Mouse (Mus musculus) right cerebral cortex, postnatal 4 days (tissue): ENCODE data around the gene Slc7a11.

ENCODE experiments used
- DNase-seq: peaks from one replicate; pipeline ENCODE4 v3.0.0-alpha.2; 2022

Slc7a11 gene

GRCm38 (mm10) chr3:49960581-49960980 is 482.8 kb downstream of the Slc7a11 start:
- DNase-seq = no peak

- DNase-seq = no peak
Measured at GRCm38 (mm10) chr3:49946845-49947244, 496.6 kb downstream of the Slc7a11 start.

GRCm38 (mm10) chr3:49944783-49945182 is 498.6 kb downstream of the Slc7a11 start:
- DNase-seq = peak; percentile 4

- DNase-seq = no peak
Measured at GRCm38 (mm10) chr3:49937611-49938010, 505.8 kb downstream of the Slc7a11 start.

DNA sequence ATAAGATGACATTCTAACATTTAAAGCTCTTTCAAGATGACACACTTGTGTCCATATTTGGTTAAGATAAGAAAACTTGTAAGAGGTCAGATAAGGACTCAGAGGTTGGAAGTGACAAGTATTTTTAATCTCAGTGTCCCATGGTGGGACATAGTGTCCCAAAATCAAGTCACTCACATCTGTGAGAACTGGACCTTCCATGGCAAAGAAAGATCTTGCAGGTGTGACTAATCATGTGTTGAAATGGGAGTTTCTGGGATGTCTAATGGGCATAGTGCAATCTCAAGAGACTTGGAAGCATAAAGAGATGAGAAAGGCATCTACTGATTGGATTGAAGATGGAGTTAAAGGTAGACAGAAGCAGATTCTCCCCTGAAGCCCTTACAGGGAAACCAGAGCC is 513.9 kb downstream of the Slc7a11 start:
- no peak for DNase-seq

- DNase-seq = no peak
Measured at GRCm38 (mm10) chr3:49928509-49929263, 514.7 kb downstream of the Slc7a11 start.

- DNase-seq = no peak
Measured at GRCm38 (mm10) chr3:49913929-49914328, 529.5 kb downstream of the Slc7a11 start.

GRCm38 (mm10) chr3:49910922-49911321 is 532.5 kb downstream of the Slc7a11 start:
- DNase-seq = no peak

- DNase-seq = no peak
Measured at GRCm38 (mm10) chr3:49908426-49909341, 534.7 kb downstream of the Slc7a11 start.

GRCm38 (mm10) chr3:49893945-49894344 is 549.5 kb downstream of the Slc7a11 start:
- no peak for DNase-seq

DNA sequence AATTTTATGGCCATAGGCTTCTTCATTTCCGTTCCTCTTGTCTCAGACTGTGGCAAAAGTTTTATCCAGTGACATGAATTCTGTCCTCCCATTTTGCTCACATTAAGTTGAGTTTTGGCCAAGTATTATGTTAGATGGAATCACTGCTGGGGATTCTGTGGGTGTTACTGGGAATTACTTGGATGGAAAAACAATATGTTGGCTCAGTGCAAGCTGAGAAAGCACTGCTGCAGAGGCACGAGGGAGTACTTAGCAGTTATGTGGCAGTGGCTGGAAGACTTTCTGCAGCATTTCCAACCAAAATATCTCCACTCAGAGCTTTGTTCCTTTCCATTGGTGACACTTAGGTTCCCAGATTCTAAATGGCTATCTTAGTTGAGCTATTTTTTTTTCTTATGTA is 556.1 kb downstream of the Slc7a11 start:
- no peak for DNase-seq

GRCm38 (mm10) chr3:49886220-49886945 is 557.0 kb downstream of the Slc7a11 start:
- no peak for DNase-seq

GRCm38 (mm10) chr3:49880496-49880895 is 562.9 kb downstream of the Slc7a11 start:
- DNase-seq = no peak

DNA sequence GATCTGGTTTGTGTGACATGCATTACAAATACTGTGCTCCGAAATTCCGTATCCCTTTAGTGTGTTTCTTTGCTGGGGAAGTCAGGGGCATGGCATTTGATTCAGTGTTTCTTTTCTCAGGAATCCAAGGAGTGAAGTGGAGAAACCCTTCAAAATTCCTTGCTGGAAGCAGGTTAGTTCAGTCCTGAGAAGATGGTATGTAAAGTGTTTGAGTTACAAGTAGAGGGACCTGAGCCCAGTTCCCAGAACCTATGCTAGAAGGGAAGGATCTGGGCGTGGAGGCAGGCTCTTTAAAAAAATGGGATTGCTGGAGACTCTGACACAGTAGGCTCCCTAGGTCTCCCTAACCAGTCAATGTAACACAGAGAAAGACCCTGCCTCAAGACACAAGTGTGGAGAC is 572.6 kb downstream of the Slc7a11 start:
- no peak for DNase-seq

GRCm38 (mm10) chr3:49867951-49868584 is 575.3 kb downstream of the Slc7a11 start:
- no peak for DNase-seq

- no peak for DNase-seq
Measured at GRCm38 (mm10) chr3:49867147-49867950, 576.1 kb downstream of the Slc7a11 start.

GRCm38 (mm10) chr3:49866061-49866515 is 577.3 kb downstream of the Slc7a11 start:
- DNase-seq = no peak

DNA sequence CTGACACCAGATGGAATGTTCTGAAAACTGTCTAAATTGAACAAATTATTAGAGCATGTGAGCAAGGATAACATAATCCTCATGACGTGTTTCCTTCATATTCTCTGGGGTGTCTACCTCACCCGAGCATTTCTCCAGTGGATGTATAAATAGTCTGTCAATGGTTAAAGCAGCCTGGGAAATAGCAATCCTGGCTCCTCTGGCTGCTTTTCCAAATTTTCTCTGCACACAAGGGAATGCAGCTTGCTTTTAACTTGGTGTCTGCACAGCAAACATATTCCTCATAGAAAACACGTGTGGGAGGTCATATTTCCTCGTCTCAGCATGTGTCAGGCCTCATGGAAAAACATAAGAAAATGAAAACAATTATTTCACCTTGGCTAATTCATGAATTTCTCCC is 586.6 kb downstream of the Slc7a11 start:
- DNase-seq = no peak

DNA sequence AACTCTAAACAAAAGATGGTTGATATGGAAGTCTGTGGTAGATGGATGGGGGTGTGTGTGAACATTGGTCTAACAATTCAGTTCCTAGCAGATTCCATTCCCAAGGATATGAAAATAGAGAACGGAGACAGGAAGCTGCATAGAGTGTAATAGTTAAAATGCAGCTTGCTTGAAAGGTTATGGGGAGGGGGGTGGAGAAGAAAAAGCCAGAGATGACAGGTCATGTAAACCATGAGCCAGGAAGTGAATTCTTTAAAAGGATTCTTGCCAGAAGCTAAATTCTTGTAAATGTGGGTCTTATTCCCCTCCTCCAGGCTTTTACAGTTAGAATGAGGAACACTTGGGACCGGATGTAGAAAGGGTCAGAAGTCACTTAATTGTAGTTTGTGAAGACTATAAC is 589.1 kb downstream of the Slc7a11 start:
- DNase-seq = no peak

DNA sequence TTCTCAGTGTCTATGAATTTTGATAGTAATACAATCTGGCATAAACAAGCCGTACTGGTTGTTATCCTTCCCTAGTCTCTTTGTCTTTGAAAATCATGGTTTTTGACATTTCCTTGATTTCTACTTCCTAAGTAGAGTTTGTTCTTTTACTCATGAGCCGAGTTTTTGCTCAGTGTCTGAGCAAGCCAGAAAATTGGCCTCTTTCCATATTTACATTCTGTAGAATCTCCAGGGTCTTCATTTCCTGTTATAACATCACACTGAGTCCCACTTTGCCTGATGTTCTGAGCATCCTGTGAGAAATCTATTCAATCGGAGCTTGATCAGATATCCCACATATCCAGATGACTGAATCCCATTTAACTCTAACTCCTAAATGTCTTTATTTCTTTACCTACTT is 600.4 kb downstream of the Slc7a11 start:
- DNase-seq = no peak
